Comparison of ENCODE assay signal across 7 mouse cellular contexts in genomic region chr14:21750881-21751542, GRCm38 (mm10). TPM values are rescaled to one million over a fixed set of nuclear protein-coding genes. Genes with fewer than 3 reads are reported as not detected.
DNase-seq lines count a peak whose midpoint lies in the region; ATAC-seq lines count a peak whose summit lies in the region.

TSS of gene Dusp13 (minus strand) at chr14:21751181.

- no peaks in the 10 kb centered on the region for H3K27me3 ChIP-seq in limb, embryonic 11.5 days (ENCODE audit: control insufficient read depth, insufficient read depth, low read length)
- no peaks in the 10 kb centered on the region for H3K27me3 ChIP-seq in midbrain, embryonic 12.5 days

- ATAC-seq in limb, embryonic 11.5 days (ENCODE audit: insufficient number of reproducible peaks, low FRiP score, low TSS enrichment, low read depth), result peak; percentile 56; the same call in 1 of the 2 replicates
- peak; percentile 74 for ATAC-seq in midbrain, embryonic 12.5 days (ENCODE audit: low FRiP score, low read depth)

- peak within 1 kb of the TSS; percentile 38; the same call in 1 of the 2 replicates for H3K27ac ChIP-seq in limb, embryonic 11.5 days (replicated peaks; ENCODE audit: low read depth, low read length)
- H3K27ac ChIP-seq in midbrain, embryonic 12.5 days (replicated peaks), result peak within 1 kb of the TSS; percentile 84

- H3K9me3 ChIP-seq in limb, embryonic 11.5 days (ENCODE audit: control insufficient read depth, low read length), result no peaks in the 10 kb centered on the region
- H3K9me3 ChIP-seq in midbrain, embryonic 12.5 days, result no peaks in the 10 kb centered on the region

- peak within 1 kb of the TSS; percentile 99 for H3K4me3 ChIP-seq in limb, embryonic 11.5 days (ENCODE audit: low read depth, low read length)
- peak within 1 kb of the TSS; percentile 77 for H3K4me3 ChIP-seq in midbrain, embryonic 12.5 days

- WGBS in limb, embryonic 11.5 days, result under 1% methylated on average over 26 of the region's 26 CpGs
- under 1% methylated on average over 26 of the region's 26 CpGs for WGBS in midbrain, embryonic 12.5 days

- H3K9ac ChIP-seq in limb, embryonic 11.5 days (ENCODE audit: low read length), result peak within 1 kb of the TSS; percentile 88
- H3K9ac ChIP-seq in midbrain, embryonic 12.5 days (replicated peaks), result peak within 1 kb of the TSS; percentile 87

- no peaks in the 10 kb centered on the region for H3K36me3 ChIP-seq in limb, embryonic 11.5 days (ENCODE audit: control insufficient read depth, insufficient read depth, low read length)
- H3K36me3 ChIP-seq in midbrain, embryonic 12.5 days, result no peaks in the 10 kb centered on the region

- H3K4me1 ChIP-seq in limb, embryonic 11.5 days (ENCODE audit: control insufficient read depth, insufficient read depth, low read length), result peaks cover 6% of the 10 kb centered on the region; the same call in 1 of the 2 replicates
- H3K4me1 ChIP-seq in midbrain, embryonic 12.5 days, result peaks cover 16% of the 10 kb centered on the region

- peak; percentile 61 to 66 for DNase-seq in adrenal gland, adult 18-20 months (ENCODE audit: low spot score in 2 of 2)
- peak; percentile 68 for DNase-seq in embryo, embryonic 9.5 days (ENCODE audit: extremely low spot score)
- DNase-seq in heart, adult 18-20 months, result peak; percentile 73 to 78
- peak; percentile 79 for DNase-seq in kidney, adult 18-20 months
- DNase-seq in limb, embryonic 11.5 days (ENCODE audit: low spot score), result peak; percentile 70
- peak; percentile 68 for DNase-seq in skeletal muscle tissue, adult 2 months (ENCODE audit: low read depth, low spot score)

- H3K4me2 ChIP-seq in limb, embryonic 11.5 days (ENCODE audit: low read depth, severe bottlenecking), result peak within 1 kb of the TSS; percentile 81
- peak within 1 kb of the TSS; percentile 71 for H3K4me2 ChIP-seq in midbrain, embryonic 12.5 days (replicated peaks)

RNA-seq across cellular contexts. Expression of gene Dusp13, which starts in this region (rescaled TPM):
- total RNA-seq in adrenal gland, adult 18-20 months (2021), result under 1 TPM in 1 of 2 experiments, not detected in 1; 0.77 TPM
- 1 to 10 TPM in 1 of 2 experiments, under 1 TPM in 1; 0.59 to 1.5 TPM for total RNA-seq in heart, adult 18-20 months (2021)
- polyA plus RNA-seq in limb, embryonic 11.5 days (2014; fragmentation: Nextera tagmentation; extraction: Ambion mirVana), result 0.47 and 0.52 TPM in 2 replicates
- polyA plus RNA-seq in midbrain, embryonic 12.5 days (2016; fragmentation: Nextera tagmentation; extraction: Ambion mirVana), result not detected in 2 replicates

Comparison
In these comparisons a context has a peak if more than half of its experiments do, and no peak if none do; other contexts are left out.
1. Peak in every context shown above with its lines: DNase-seq, ATAC-seq, H3K4me3 ChIP-seq and H3K27ac ChIP-seq.
2. Peak in DNase-seq in adrenal gland, adult 18-20 months; RNA of the gene not detected or under 1 TPM.
3. Peak in DNase-seq, ATAC-seq, H3K4me3 ChIP-seq, H3K27ac ChIP-seq, H3K9ac ChIP-seq and H3K4me2 ChIP-seq in limb, embryonic 11.5 days; RNA of the gene not detected or under 1 TPM.
4. Peak in ATAC-seq, H3K4me3 ChIP-seq, H3K27ac ChIP-seq, H3K9ac ChIP-seq and H3K4me2 ChIP-seq in midbrain, embryonic 12.5 days; RNA of the gene not detected or under 1 TPM.